Mouse (Mus musculus): ENCODE measurements around the gene Exoc3l4. TPM values are rescaled to one million over a fixed set of nuclear protein-coding genes. Genes with fewer than 3 reads are reported as not detected.

The Exoc3l4 gene
- total RNA-seq, 1 experiment: 5.6 TPM

DNA sequence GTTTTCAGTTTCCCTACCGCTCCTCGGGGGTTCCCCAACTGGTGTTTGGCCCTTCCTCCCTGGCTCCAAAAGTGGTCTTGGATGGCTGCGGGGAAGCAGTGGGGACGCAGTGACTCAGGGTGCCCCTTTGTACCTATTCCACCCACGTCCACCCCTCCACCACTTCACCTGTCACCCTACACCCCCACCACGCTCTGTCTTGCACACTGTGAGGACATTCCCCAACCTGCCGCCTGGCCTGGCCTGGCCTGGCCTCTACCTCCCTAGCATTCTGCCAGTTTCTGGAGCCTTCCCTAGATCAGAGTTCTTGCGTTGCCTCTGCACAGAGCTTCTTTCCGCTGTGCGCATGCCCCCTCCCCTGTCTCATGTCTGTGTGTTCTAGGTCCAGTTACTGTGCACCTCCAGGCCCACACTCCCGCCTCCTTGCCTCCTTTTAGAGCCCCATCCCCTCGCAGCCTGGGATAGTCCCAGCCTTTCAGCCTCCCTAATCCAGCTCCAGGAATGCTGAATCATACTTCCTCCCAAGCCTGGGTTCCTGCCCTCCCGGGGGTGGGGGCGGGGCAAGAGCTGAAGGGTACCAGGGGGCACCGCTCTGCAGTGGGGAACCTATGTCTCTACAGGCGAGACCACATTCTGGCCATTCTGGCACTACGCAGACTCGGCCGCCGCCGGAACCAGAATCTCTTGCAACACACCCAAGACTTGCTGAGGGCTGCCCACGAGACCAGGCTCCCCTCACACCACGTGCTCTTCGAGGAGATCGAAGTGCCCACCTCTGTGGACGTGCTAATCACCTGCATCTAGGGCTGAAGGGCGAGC, 13.4 kb downstream of the Exoc3l4 start:
- H3K4me3 ChIP-seq (ENCODE audit: insufficient read depth in 1 of 2, low read depth in 1 of 2, low read length in 2 of 2, poor library complexity in 1 of 2, severe bottlenecking in 1 of 2): peak overlapping the region; percentile 2 to 33; a peak in 3 of 4 replicates
- no peak for DNase-seq (ENCODE audit: low read depth, low spot score)
- H3K36me3 ChIP-seq (ENCODE audit: control insufficient read depth, insufficient read depth, low read length, poor library complexity, severe bottlenecking): no peaks in the 10 kb centered on the region
- TF ChIP-seq ZC3H11A (IDR thresholded peaks at IDR 0.05; ENCODE audit: borderline replicate concordance, low read depth, low read length) (no peak), CHD2 (IDR thresholded peaks at IDR 0.05; ENCODE audit: low read depth, low read length) (no peak), MAFK (IDR thresholded peaks at IDR 0.05; ENCODE audit: insufficient read depth, low read depth, low read length) (peak; percentile 65; the same call in 1 of the 2 replicates), HCFC1 (IDR thresholded peaks at IDR 0.05; ENCODE audit: borderline replicate concordance, insufficient read depth, low read length) (no peak)
- H3K9me3 ChIP-seq (ENCODE audit: control insufficient read depth, insufficient read depth, low read depth, low read length): no peaks in the 10 kb centered on the region
- in situ Hi-C loops (cut with MboI; ENCODE audit: low sequenced_read_pairs in 2 of 2, unreplicated experiment in 2 of 2): no loop called here
- peaks cover 0 to 28% of the 10 kb centered on the region in 2 experiments; a peak in 2 of 4 replicates for H3K4me1 ChIP-seq (ENCODE audit: control insufficient read depth in 2 of 2, insufficient read depth in 2 of 2, low read length in 2 of 2, poor library complexity in 1 of 2)
- no peak overlapping the region for H3K27ac ChIP-seq (ENCODE audit: insufficient read depth, low read depth, low read length, poor library complexity, severe bottlenecking)
- H3K9ac ChIP-seq (ENCODE audit: insufficient read depth, low read depth, low read length, poor library complexity, severe bottlenecking): peak overlapping the region; percentile 32; the same call in 1 of the 2 replicates

DNA sequence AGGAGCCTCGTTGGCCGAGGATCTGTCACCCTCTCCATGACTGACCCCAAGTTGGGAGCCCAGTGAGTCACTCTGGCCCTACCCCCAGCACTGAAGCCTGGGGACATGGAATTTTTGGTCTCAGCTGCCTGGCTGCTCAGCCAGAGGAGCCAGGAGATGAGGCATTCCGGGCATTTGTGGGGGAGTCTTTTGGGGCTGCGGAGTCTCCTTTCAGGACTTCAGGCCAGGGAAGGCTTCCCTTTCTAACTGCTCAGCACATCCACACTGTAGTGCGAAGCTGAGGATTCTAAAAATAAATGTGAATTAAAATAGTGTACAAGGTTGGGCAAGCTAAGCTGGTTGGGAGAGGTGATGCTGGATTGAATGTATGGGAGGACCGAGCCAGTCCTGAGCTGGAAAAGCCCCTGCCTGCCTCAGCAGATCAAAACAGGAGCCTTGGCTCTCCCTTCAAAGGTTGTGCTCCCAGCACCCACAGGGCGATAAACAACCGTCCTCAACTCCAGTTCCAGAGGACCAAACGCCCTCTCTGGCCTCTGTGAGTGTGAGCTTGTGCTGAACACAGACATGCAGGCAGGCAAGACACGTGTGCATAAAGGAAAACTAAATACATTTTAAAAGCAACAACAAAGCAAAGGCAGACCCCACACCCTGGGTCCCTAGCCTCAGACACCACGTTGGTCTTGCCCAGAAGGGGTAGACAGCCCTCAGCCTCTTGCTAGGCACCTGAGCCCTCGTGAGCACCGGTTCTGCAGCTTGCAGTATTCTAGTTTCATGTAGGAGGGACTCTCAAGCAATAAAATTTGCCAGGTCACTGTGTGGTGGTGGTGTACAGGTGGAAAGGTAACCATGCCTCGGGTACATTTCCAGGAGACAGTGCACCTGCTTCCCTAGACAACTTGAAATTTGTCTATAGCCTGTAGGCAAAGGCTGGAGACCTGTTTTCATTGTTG, 14.3 kb downstream of the Exoc3l4 start:
- no peak overlapping the region for H3K27ac ChIP-seq (ENCODE audit: insufficient read depth, low read depth, low read length, poor library complexity, severe bottlenecking)
- peaks cover 0 to 28% of the 10 kb centered on the region in 2 experiments; a peak in 2 of 4 replicates for H3K4me1 ChIP-seq (ENCODE audit: control insufficient read depth in 2 of 2, insufficient read depth in 2 of 2, low read length in 2 of 2, poor library complexity in 1 of 2)
- H3K36me3 ChIP-seq (ENCODE audit: control insufficient read depth, insufficient read depth, low read length, poor library complexity, severe bottlenecking): no peaks in the 10 kb centered on the region
- in situ Hi-C loops (cut with MboI; ENCODE audit: low sequenced_read_pairs in 2 of 2, unreplicated experiment in 2 of 2): no loop called here
- no peak for DNase-seq (ENCODE audit: low read depth, low spot score)
- TF ChIP-seq HCFC1 (IDR thresholded peaks at IDR 0.05; ENCODE audit: borderline replicate concordance, insufficient read depth, low read length) (no peak), MAFK (IDR thresholded peaks at IDR 0.05; ENCODE audit: insufficient read depth, low read depth, low read length) (no peak), ZNF384 (IDR thresholded peaks at IDR 0.05; ENCODE audit: low read depth, low read length) (no peak), CHD2 (IDR thresholded peaks at IDR 0.05; ENCODE audit: low read depth, low read length) (no peak), ZC3H11A (IDR thresholded peaks at IDR 0.05; ENCODE audit: borderline replicate concordance, low read depth, low read length) (no peak)
- no peak overlapping the region; a peak in 1 of 4 replicates for H3K4me3 ChIP-seq (ENCODE audit: insufficient read depth in 1 of 2, low read depth in 1 of 2, low read length in 2 of 2, poor library complexity in 1 of 2, severe bottlenecking in 1 of 2)
- no peaks in the 10 kb centered on the region for H3K9me3 ChIP-seq (ENCODE audit: control insufficient read depth, insufficient read depth, low read depth, low read length)
- no peak overlapping the region for H3K9ac ChIP-seq (ENCODE audit: insufficient read depth, low read depth, low read length, poor library complexity, severe bottlenecking)

DNA sequence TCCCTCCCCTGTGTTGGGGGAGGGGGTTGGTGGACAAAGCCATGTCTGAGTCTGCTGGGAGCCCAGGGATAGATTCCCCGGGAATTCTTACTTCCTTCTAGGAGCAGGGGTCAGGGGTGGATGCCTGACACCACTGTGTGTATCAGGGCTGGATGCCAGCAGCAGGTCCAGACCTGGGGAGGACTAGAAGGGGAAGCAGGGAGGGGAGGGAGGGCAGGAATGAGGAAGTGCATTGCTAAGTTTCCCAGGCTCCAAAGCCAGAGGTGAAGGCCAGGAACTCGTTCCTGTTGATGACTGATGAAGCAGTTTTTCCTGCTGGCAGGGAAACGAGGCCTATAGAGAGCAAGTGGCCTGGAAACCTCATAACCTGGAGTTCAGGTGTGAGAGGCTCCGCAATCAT, 15.3 kb downstream of the Exoc3l4 start:
- H3K27ac ChIP-seq (ENCODE audit: insufficient read depth, low read depth, low read length, poor library complexity, severe bottlenecking): no peak overlapping the region

DNA sequence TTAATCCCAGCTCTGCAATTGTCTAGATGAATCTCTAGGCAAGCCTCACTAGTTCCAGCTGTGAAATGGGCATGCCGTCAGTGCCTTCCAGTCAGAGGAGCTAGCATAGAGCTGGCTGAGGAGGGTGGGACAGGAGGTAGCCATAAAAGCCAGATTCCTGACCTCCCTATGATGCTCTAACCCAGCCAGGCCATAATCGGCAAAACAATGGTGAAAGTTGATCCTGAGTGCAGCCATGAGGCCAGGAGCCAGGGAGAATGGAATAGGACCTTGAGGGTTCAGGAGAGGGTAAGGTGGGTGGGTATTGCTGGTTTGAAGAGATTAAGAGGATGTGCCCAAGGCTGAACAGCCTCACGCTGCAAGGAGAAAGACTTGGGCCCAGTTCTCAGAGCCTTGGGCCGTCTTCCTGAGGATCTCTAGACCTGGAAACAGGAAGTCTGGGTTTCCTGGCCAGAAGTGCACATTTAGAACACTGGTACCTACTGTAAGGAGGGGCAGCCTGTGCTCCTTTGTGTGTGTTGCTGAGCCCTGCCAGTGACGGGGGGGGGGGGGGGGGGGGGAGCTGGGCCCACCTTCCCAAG, 16.0 kb downstream of the Exoc3l4 start:
- DNase-seq (ENCODE audit: low read depth, low spot score): no peak
- in situ Hi-C loops (cut with MboI; ENCODE audit: low sequenced_read_pairs in 2 of 2, unreplicated experiment in 2 of 2): no loop called here
- Histone ChIP-seq H3K36me3 (ENCODE audit: control insufficient read depth, insufficient read depth, low read length, poor library complexity, severe bottlenecking) (no peaks in the 10 kb centered on the region), H3K4me3 (ENCODE audit: insufficient read depth in 1 of 2, low read depth in 1 of 2, low read length in 2 of 2, poor library complexity in 1 of 2, severe bottlenecking in 1 of 2) (no peak overlapping the region), H3K4me1 (ENCODE audit: control insufficient read depth in 2 of 2, insufficient read depth in 2 of 2, low read length in 2 of 2, poor library complexity in 1 of 2) (peaks cover 0 to 28% of the 10 kb centered on the region in 2 experiments; a peak in 2 of 4 replicates), H3K27ac (ENCODE audit: insufficient read depth, low read depth, low read length, poor library complexity, severe bottlenecking) (no peak overlapping the region), H3K9me3 (ENCODE audit: control insufficient read depth, insufficient read depth, low read depth, low read length) (no peaks in the 10 kb centered on the region), H3K9ac (ENCODE audit: insufficient read depth, low read depth, low read length, poor library complexity, severe bottlenecking) (no peak overlapping the region)
- no peak for TF ChIP-seq CHD2 (IDR thresholded peaks at IDR 0.05; ENCODE audit: low read depth, low read length)
- TF ChIP-seq ZC3H11A (IDR thresholded peaks at IDR 0.05; ENCODE audit: borderline replicate concordance, low read depth, low read length): no peak
- TF ChIP-seq MAFK (IDR thresholded peaks at IDR 0.05; ENCODE audit: insufficient read depth, low read depth, low read length): no peak
- no peak for TF ChIP-seq ZNF384 (IDR thresholded peaks at IDR 0.05; ENCODE audit: low read depth, low read length)
- TF ChIP-seq HCFC1 (IDR thresholded peaks at IDR 0.05; ENCODE audit: borderline replicate concordance, insufficient read depth, low read length): no peak

More for the DNA sequence above, 15.3 kb downstream of the Exoc3l4 start:
- no peak overlapping the region for H3K4me3 ChIP-seq (ENCODE audit: insufficient read depth in 1 of 2, low read depth in 1 of 2, low read length in 2 of 2, poor library complexity in 1 of 2, severe bottlenecking in 1 of 2)
- no peaks in the 10 kb centered on the region for H3K9me3 ChIP-seq (ENCODE audit: control insufficient read depth, insufficient read depth, low read depth, low read length)
- DNase-seq (ENCODE audit: low read depth, low spot score): no peak
- H3K36me3 ChIP-seq (ENCODE audit: control insufficient read depth, insufficient read depth, low read length, poor library complexity, severe bottlenecking): no peaks in the 10 kb centered on the region
- in situ Hi-C loops (cut with MboI; ENCODE audit: low sequenced_read_pairs in 2 of 2, unreplicated experiment in 2 of 2): no loop called here
- H3K9ac ChIP-seq (ENCODE audit: insufficient read depth, low read depth, low read length, poor library complexity, severe bottlenecking): no peak overlapping the region
- TF ChIP-seq ZNF384 (IDR thresholded peaks at IDR 0.05; ENCODE audit: low read depth, low read length) (no peak), MAFK (IDR thresholded peaks at IDR 0.05; ENCODE audit: insufficient read depth, low read depth, low read length) (no peak), ZC3H11A (IDR thresholded peaks at IDR 0.05; ENCODE audit: borderline replicate concordance, low read depth, low read length) (no peak), HCFC1 (IDR thresholded peaks at IDR 0.05; ENCODE audit: borderline replicate concordance, insufficient read depth, low read length) (no peak), CHD2 (IDR thresholded peaks at IDR 0.05; ENCODE audit: low read depth, low read length) (no peak)
- peaks cover 0 to 28% of the 10 kb centered on the region in 2 experiments; a peak in 2 of 4 replicates for H3K4me1 ChIP-seq (ENCODE audit: control insufficient read depth in 2 of 2, insufficient read depth in 2 of 2, low read length in 2 of 2, poor library complexity in 1 of 2)

Data from ES-E14 (cell line).